Mouse (Mus musculus) lung, postnatal 0 days (tissue): ENCODE results near the gene Fbxl8. TPM values are rescaled to one million over a fixed set of nuclear protein-coding genes. Genes with fewer than 3 reads are reported as not detected.

Experiments used
- ATAC-seq: fragments of 200-750 bp; cut with Nextera tagmentation; 2 replicates; pipeline ENCODE4 v1.8.0; 2017; ENCODE audit warnings: moderate library complexity
- DNase-seq: peaks from one replicate; pipeline ENCODE4 v3.0.0-alpha.2; 2016; ENCODE audit warnings: low spot score
- H3K27ac ChIP-seq: fragments of 300-500 bp; sonication (generic); 2 replicates; pipeline ENCODE4 v1.5.1; 2014; ENCODE audit warnings: antibody characterized with exemption, mild to moderate bottlenecking, low read length, mixed read lengths
- H3K27me3 ChIP-seq: fragments of 300-500 bp; sonication (generic); replicated peaks from 2 replicates; pipeline ENCODE4 v1.6.1; 2014; ENCODE audit warnings: low read length, mixed read lengths; ENCODE audit not compliant: insufficient read depth
- H3K36me3 ChIP-seq: fragments of 300-500 bp; sonication (generic); 2 replicates; pipeline ENCODE4 v1.6.1; 2014; ENCODE audit warnings: low read length, mixed read lengths; ENCODE audit not compliant: insufficient read depth
- H3K4me1 ChIP-seq: fragments of 300-500 bp; sonication (generic); 2 replicates; pipeline ENCODE4 v1.6.1; 2014; ENCODE audit warnings: antibody characterized with exemption, low read depth, low read length, mixed read lengths; ENCODE audit not compliant: insufficient read depth
- H3K4me2 ChIP-seq: fragments of 300-500 bp; sonication (generic); replicated peaks from 2 replicates; pipeline ENCODE4 v1.6.1; 2014; ENCODE audit warnings: low read depth, mild to moderate bottlenecking, low read length, moderate library complexity, mixed read lengths
- H3K4me3 ChIP-seq: fragments of 300-500 bp; sonication (generic); 2 replicates; pipeline ENCODE4 v1.5.1; 2014; ENCODE audit warnings: low read depth, low read length
- H3K9ac ChIP-seq: fragments of 300-500 bp; sonication (generic); replicated peaks from 2 replicates; pipeline ENCODE4 v1.6.1; 2014; ENCODE audit warnings: low read depth, mild to moderate bottlenecking
- H3K9me3 ChIP-seq: fragments of 300-500 bp; sonication (generic); 2 replicates; pipeline ENCODE4 v1.6.1; 2016; ENCODE audit warnings: low read length, mixed read lengths
- CTCF ChIP-seq: IDR thresholded peaks from 2 replicates; pipeline ENCODE4 v1.5.1; 2016; ENCODE audit warnings: antibody characterized with exemption, mild to moderate bottlenecking
- EP300 ChIP-seq: IDR thresholded peaks from 2 replicates; pipeline ENCODE4 v1.6.1; 2016; ENCODE audit warnings: antibody characterized with exemption, mild to moderate bottlenecking, control low read depth
- WGBS: fragments of 180-500 bp; shearing (Covaris S2); extraction: QIAGEN DNeasy Blood & Tissue Kit; methylation state at CpG from one replicate; pipeline ENCODE4 v1.1.7; 2014; 5-methylcytosine and 5-hydroxymethylcytosine counted together
- polyA plus RNA-seq: library from polyadenylated mRNA; unstranded; fragments of >200 nt; fragmentation: Nextera tagmentation; extraction: Ambion mirVana; gene quantifications from 2 replicates; pipeline ENCODE4 v1.2.1, GENCODE M21; 2015

The Fbxl8 gene
- polyA plus RNA-seq, 1 experiment from 2014 or later: 6.0 TPM

GRCm38 (mm10) chr8:105254152-105254965 is 10.1 kb upstream of the Fbxl8 start:
- WGBS: 1% methylated on average over 72 of the region's 74 CpGs
- Histone ChIP-seq H3K36me3 (peaks cover 30% of the 10 kb centered on the region), H3K27me3 (0 out of 2 replicates have a peak, but pooled peaks cover 5% of the 10 kb centered on the region), H3K4me1 (peaks cover 9% of the 10 kb centered on the region), H3K27ac (peak overlapping the region; percentile 82), H3K4me3 (peak overlapping the region; percentile 59), H3K9ac (peak overlapping the region; percentile 32), H3K9me3 (no peaks in the 10 kb centered on the region), H3K4me2 (peak overlapping the region; percentile 99)
- DNase-seq (peak; percentile 89), ATAC-seq (peak; percentile 83)
- no peak for TF ChIP-seq EP300
- peak; percentile 90 for TF ChIP-seq CTCF

- H3K4me3 ChIP-seq: peak within 1 kb of the TSS; percentile 59
- TF ChIP-seq CTCF (0 out of 2 replicates have a peak, but pooled peaks have one; percentile 6), EP300 (no peak)
- H3K4me2 ChIP-seq: peak within 1 kb of the TSS; percentile 99
- peak within 1 kb of the TSS; percentile 82 for H3K27ac ChIP-seq
- ATAC-seq (peak; percentile 83), DNase-seq (peak; percentile 91)
- 4% methylated on average over 13 of the region's 14 CpGs for WGBS
- H3K27me3 ChIP-seq: 0 out of 2 replicates have a peak, but pooled peaks cover 6% of the 10 kb centered on the region
- peak within 1 kb of the TSS; percentile 32 for H3K9ac ChIP-seq
- no peaks in the 10 kb centered on the region for H3K9me3 ChIP-seq
- peaks cover 15% of the 10 kb centered on the region for H3K4me1 ChIP-seq
- peaks cover 24% of the 10 kb centered on the region for H3K36me3 ChIP-seq
Observed at GRCm38 (mm10) chr8:105254966-105255350, 9.5 kb upstream of the Fbxl8 start, which contains the start of gene B3gnt9. Gene B3gnt9, minus strand, starts transcription at chr8:105255153.

GRCm38 (mm10) chr8:105257318-105258114 is 6.9 kb upstream of the Fbxl8 start:
- Histone ChIP-seq H3K4me2 (no peak overlapping the region), H3K9me3 (no peaks in the 10 kb centered on the region), H3K27ac (no peak overlapping the region), H3K4me3 (no peak overlapping the region), H3K27me3 (0 out of 2 replicates have a peak, but pooled peaks cover 6% of the 10 kb centered on the region), H3K4me1 (peaks cover 16% of the 10 kb centered on the region), H3K36me3 (peaks cover 7% of the 10 kb centered on the region), H3K9ac (no peak overlapping the region)
- no peak for TF ChIP-seq CTCF
- no peak for TF ChIP-seq EP300
- 77% methylated on average over 7 of the region's 7 CpGs for WGBS
- DNase-seq (no peak), ATAC-seq (no peak)

- ATAC-seq (peak; percentile 5; the same call in 1 of the 2 replicates), DNase-seq (peak; percentile 51)
- Histone ChIP-seq H3K27ac (no peak overlapping the region), H3K4me1 (peaks cover 19% of the 10 kb centered on the region), H3K9me3 (no peaks in the 10 kb centered on the region), H3K4me3 (peak overlapping the region; percentile 30), H3K27me3 (0 out of 2 replicates have a peak, but pooled peaks cover 6% of the 10 kb centered on the region), H3K4me2 (peak overlapping the region; percentile 67), H3K36me3 (no peaks in the 10 kb centered on the region), H3K9ac (0 out of 2 replicates have a peak overlapping the region, but pooled peaks have one; percentile 3)
- TF ChIP-seq EP300: no peak
- peak; percentile 53 for TF ChIP-seq CTCF
- 13% methylated on average over 55 of the region's 55 CpGs for WGBS
Observed at GRCm38 (mm10) chr8:105258911-105259720, 5.3 kb upstream of the Fbxl8 start.

- ATAC-seq: peak; percentile 43
- H3K4me3 ChIP-seq: peak overlapping the region; percentile 30
- H3K4me2 ChIP-seq: peak overlapping the region; percentile 67
- 0 out of 2 replicates have a peak, but pooled peaks cover 6% of the 10 kb centered on the region for H3K27me3 ChIP-seq
- H3K4me1 ChIP-seq: peaks cover 23% of the 10 kb centered on the region
- no peaks in the 10 kb centered on the region for H3K9me3 ChIP-seq
- DNase-seq: peak; percentile 73
- no peaks in the 10 kb centered on the region for H3K36me3 ChIP-seq
- TF ChIP-seq CTCF (peak; percentile 100), EP300 (no peak)
- H3K9ac ChIP-seq: 0 out of 2 replicates have a peak overlapping the region, but pooled peaks have one; percentile 3
- 6% methylated on average over 30 of the region's 30 CpGs for WGBS
- H3K27ac ChIP-seq: no peak overlapping the region
Observed at GRCm38 (mm10) chr8:105259721-105260320, 4.6 kb upstream of the Fbxl8 start.
